Mouse (Mus musculus): Measurements from ENCODE around the gene H2-T24.
"Not testable (repeated sequence)": the region's sequence is repeated elsewhere in the genome, so short reads cannot be mapped to it uniquely, and the experiment has no call there.

DNA sequence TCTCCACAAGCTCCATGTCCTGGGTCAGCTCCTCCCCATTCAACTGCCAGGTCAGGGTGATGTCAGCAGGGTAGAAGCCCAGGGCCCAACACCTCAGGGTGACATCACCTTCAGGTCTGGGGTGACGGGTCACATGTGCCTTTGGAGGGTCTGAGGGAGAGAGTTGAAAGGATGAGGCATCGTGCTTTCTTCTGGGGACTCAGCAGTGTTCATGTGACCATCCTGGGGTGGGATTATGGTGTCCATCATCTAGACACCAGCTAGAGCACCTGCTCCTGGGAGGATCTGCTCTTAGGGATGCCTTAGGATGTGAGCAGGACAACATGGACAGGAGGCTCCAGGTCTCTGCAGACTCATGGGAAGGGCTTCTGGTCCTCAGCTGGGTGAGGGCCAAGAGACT, 20.2 kb upstream of the H2-T24 start:
- TF ChIP-seq BHLHE40 (IDR thresholded peaks at IDR 0.05; ENCODE audit: borderline replicate concordance, low read depth, low read length); MAX (IDR thresholded peaks at IDR 0.05; ENCODE audit: low read length); USF1 (IDR thresholded peaks at IDR 0.05; ENCODE audit: low read depth, low read length); USF2 (IDR thresholded peaks at IDR 0.05; ENCODE audit: borderline replicate concordance in 1 of 2, insufficient read depth in 1 of 2, low read depth in 1 of 2, low read length in 2 of 2); MAFK (IDR thresholded peaks at IDR 0.05; ENCODE audit: borderline replicate concordance, low read depth, low read length); CTCF (IDR thresholded peaks at IDR 0.05 in 2 of 3, conservative IDR thresholded peaks at IDR 0.05 in 1 of 3; ENCODE audit: control insufficient read depth in 1 of 3, insufficient read depth in 1 of 3, low read depth in 2 of 3, low read length in 3 of 3, poor library complexity in 1 of 3, severe bottlenecking in 1 of 3); ZC3H11A (IDR thresholded peaks at IDR 0.05; ENCODE audit: low read depth, low read length); CHD1 (IDR thresholded peaks at IDR 0.05; ENCODE audit: low read depth, low read length); ETS1 (IDR thresholded peaks at IDR 0.05; ENCODE audit: low read depth, low read length); EP300 (IDR thresholded peaks at IDR 0.05; ENCODE audit: low read depth in 1 of 2, low read length in 2 of 2); JUND (IDR thresholded peaks at IDR 0.05; ENCODE audit: low read depth, low read length); NRF1 (IDR thresholded peaks at IDR 0.05; ENCODE audit: insufficient read depth, low read depth, low read length, poor library complexity, severe bottlenecking); POLR2A (IDR thresholded peaks at IDR 0.05; ENCODE audit: control insufficient read depth in 1 of 2, insufficient read depth in 1 of 2, low read depth in 1 of 2, low read length in 2 of 2, poor library complexity in 1 of 2); E2F4 (IDR thresholded peaks at IDR 0.05; ENCODE audit: borderline replicate concordance, low read depth, low read length): not testable (repeated sequence)

All from MEL (cell line).